Mouse (Mus musculus) hematopoietic stem cell, adult 5-6 weeks (primary cell): ENCODE measurements around the gene Olfr470. TPM values are rescaled to one million over a fixed set of nuclear protein-coding genes. Genes with fewer than 3 reads are reported as not detected.
"Not testable (repeated sequence)": the region's sequence is repeated elsewhere in the genome, so short reads cannot be mapped to it uniquely, and the experiment has no call there.

Source experiments
- ATAC-seq, 2 experiments: fragments of 125-278 bp in 1 of 2; replicated peaks in 1 of 2; 2 replicates each; pipeline ENCODE4 v1.8.0; 2016 to 2017; ENCODE audit warnings: inconsistent platforms in 2 of 2, mild to moderate bottlenecking in 2 of 2, moderate number of reproducible peaks in 2 of 2, low read depth in 1 of 2, moderate TSS enrichment in 1 of 2; ENCODE audit not compliant: low FRiP score in 2 of 2, poor library complexity in 2 of 2, severe bottlenecking in 2 of 2, insufficient read depth in 1 of 2, low TSS enrichment in 1 of 2
- total RNA-seq: library from RNA; stranded (forward); fragments of 172-1452, 232-1000 nt; gene quantifications from 2 replicates; pipeline ENCODE4 v1.2.3, GENCODE M21; 2017

The Olfr470 gene
- not detected in 2 replicates for total RNA-seq

GRCm38 (mm10) chr7:107847390-107847789, at the start of gene Olfr470:
TSS of gene Olfr470 (minus strand) at chr7:107847490.
- not testable (repeated sequence) for ATAC-seq

- ATAC-seq: peak in 1 of 2 experiments; percentile 51; a peak in 2 of 4 replicates
Measured at GRCm38 (mm10) chr7:107841719-107842118, 5.6 kb downstream of the Olfr470 start.

- not testable (repeated sequence) for ATAC-seq
Measured at GRCm38 (mm10) chr7:107825441-107825840, 21.8 kb downstream of the Olfr470 start, which contains the start of gene Olfr469. TSS of gene Olfr469 (minus strand) at chr7:107825541.

- not testable (repeated sequence) for ATAC-seq
Measured at GRCm38 (mm10) chr7:107823867-107824266, 23.4 kb downstream of the Olfr470 start.

- ATAC-seq: 0 out of 4 replicates have a peak, but pooled peaks of 1 of the 2 experiments have one; percentile 27
Measured at GRCm38 (mm10) chr7:107819442-107819841, 27.8 kb downstream of the Olfr470 start.

- no peak for ATAC-seq
Measured at GRCm38 (mm10) chr7:107811963-107812362, 35.3 kb downstream of the Olfr470 start, which contains the start of gene Olfr467. TSS of gene Olfr467 (plus strand) at chr7:107812263.

GRCm38 (mm10) chr7:107802138-107802537, 45.2 kb downstream of the Olfr470 start:
- no peak for ATAC-seq

- ATAC-seq: no peak
Measured at GRCm38 (mm10) chr7:107801108-107801507, 46.2 kb downstream of the Olfr470 start, which contains the start of gene Ovch2. TSS of gene Ovch2 (minus strand) at chr7:107801208.

GRCm38 (mm10) chr7:107796500-107796899, 50.8 kb downstream of the Olfr470 start:
- ATAC-seq: no peak

Other genes with a start within 250 kb of the Olfr470 start
- not detected in 2 replicates for gene 5330417H12Rik, start 222.3 kb downstream of the Olfr470 start, total RNA-seq
- gene Cyb5r2, start 89.5 kb downstream of the Olfr470 start, total RNA-seq: not detected in 2 replicates
- not detected in 2 replicates for gene Ovch2, start 46.3 kb downstream of the Olfr470 start, total RNA-seq
- gene Olfr467, start 35.2 kb downstream of the Olfr470 start, total RNA-seq: not detected in 2 replicates
- not detected in 2 replicates for gene Olfr469, start 21.9 kb downstream of the Olfr470 start, total RNA-seq
- not detected in 2 replicates for gene Olfr472, start 50.4 kb upstream of the Olfr470 start, total RNA-seq
- gene Olfr473, start 83.0 kb upstream of the Olfr470 start, total RNA-seq: not detected in 2 replicates
- not detected in 2 replicates for gene Olfr474, start 107.2 kb upstream of the Olfr470 start, total RNA-seq
- not detected in 2 replicates for gene Olfr476, start 117.3 kb upstream of the Olfr470 start, total RNA-seq
- gene Olfr477, start 139.2 kb upstream of the Olfr470 start, total RNA-seq: not detected in 2 replicates
- gene Olfr478, start 186.5 kb upstream of the Olfr470 start, total RNA-seq: not detected in 2 replicates
- gene Olfr479, start 203.2 kb upstream of the Olfr470 start, total RNA-seq: not detected in 2 replicates
- not detected in 2 replicates for gene Olfr480, start 219.9 kb upstream of the Olfr470 start, total RNA-seq
- not detected in 2 replicates for gene Olfr481, start 232.4 kb upstream of the Olfr470 start, total RNA-seq